Mouse (Mus musculus): ENCODE data around the gene 1700102P08Rik. TPM values are rescaled to one million over a fixed set of nuclear protein-coding genes. Genes with fewer than 3 reads are reported as not detected.

The 1700102P08Rik gene
- 0.40 and 0.55 TPM in 2 replicates for polyA plus RNA-seq (2016; fragmentation: Nextera tagmentation; extraction: Ambion mirVana)

GRCm38 (mm10) chr9:108392676-108393075 is at the start of gene 1700102P08Rik:
1700102P08Rik (plus strand) TSS chr9:108392805.
- Histone ChIP-seq H3K9ac (no peak within 1 kb of the TSS), H3K27me3 (replicated peaks) (no peaks in the 10 kb centered on the region), H3K4me1 (replicated peaks) (no peaks in the 10 kb centered on the region), H3K27ac (ENCODE audit: poor library complexity, severe bottlenecking) (no peak within 1 kb of the TSS), H3K36me3 (peaks cover 69% of the 10 kb centered on the region), H3K4me2 (no peak within 1 kb of the TSS), H3K9me3 (replicated peaks) (no peaks in the 10 kb centered on the region), H3K4me3 (no peak within 1 kb of the TSS)
- ATAC-seq (ENCODE audit: insufficient number of reproducible peaks, low FRiP score), result no peak
- WGBS, result 70% methylated on average over 18 of the region's 18 CpGs

GRCm38 (mm10) chr9:108343331-108343730 is 49.3 kb upstream of the 1700102P08Rik start:
- Histone ChIP-seq H3K4me3 (no peak overlapping the region), H3K36me3 (peaks cover 3% of the 10 kb centered on the region; the same call in 1 of the 2 replicates), H3K27ac (ENCODE audit: poor library complexity, severe bottlenecking) (no peak overlapping the region), H3K27me3 (replicated peaks) (no peaks in the 10 kb centered on the region), H3K9me3 (replicated peaks) (no peaks in the 10 kb centered on the region), H3K4me1 (replicated peaks) (peaks cover 25% of the 10 kb centered on the region), H3K4me2 (no peak overlapping the region), H3K9ac (peak overlapping the region; percentile 17; the same call in 1 of the 2 replicates)
- ATAC-seq (ENCODE audit: insufficient number of reproducible peaks, low FRiP score), result no peak
- WGBS, result 84% methylated on average over 3 of the region's 3 CpGs

- 84% methylated on average over 1 of the region's 1 CpGs for WGBS
- peaks cover 27% of the 10 kb centered on the region for H3K4me1 ChIP-seq (replicated peaks)
- no peak overlapping the region for H3K4me2 ChIP-seq
- no peak overlapping the region for H3K4me3 ChIP-seq
- H3K9ac ChIP-seq, result no peak overlapping the region
- H3K27ac ChIP-seq (ENCODE audit: poor library complexity, severe bottlenecking), result no peak overlapping the region
- H3K36me3 ChIP-seq, result peaks cover 3% of the 10 kb centered on the region; the same call in 1 of the 2 replicates
- no peaks in the 10 kb centered on the region for H3K27me3 ChIP-seq (replicated peaks)
- H3K9me3 ChIP-seq (replicated peaks), result no peaks in the 10 kb centered on the region
- ATAC-seq (ENCODE audit: insufficient number of reproducible peaks, low FRiP score), result no peak
These were observed 48.8 kb upstream of the 1700102P08Rik start for GRCm38 (mm10) chr9:108343835-108344234.

- Histone ChIP-seq H3K4me2 (no peak overlapping the region), H3K4me3 (no peak overlapping the region), H3K4me1 (replicated peaks) (peaks cover 34% of the 10 kb centered on the region), H3K36me3 (peaks cover 3% of the 10 kb centered on the region; the same call in 1 of the 2 replicates), H3K9ac (no peak overlapping the region), H3K9me3 (replicated peaks) (no peaks in the 10 kb centered on the region), H3K27me3 (replicated peaks) (no peaks in the 10 kb centered on the region), H3K27ac (ENCODE audit: poor library complexity, severe bottlenecking) (no peak overlapping the region)
- WGBS, result 74% methylated on average over 4 of the region's 4 CpGs
- no peak for ATAC-seq (ENCODE audit: insufficient number of reproducible peaks, low FRiP score)
These were observed 48.1 kb upstream of the 1700102P08Rik start for GRCm38 (mm10) chr9:108344471-108344870.

- H3K27ac ChIP-seq (ENCODE audit: poor library complexity, severe bottlenecking), result peak overlapping the region; percentile 94
- H3K9me3 ChIP-seq (replicated peaks), result no peaks in the 10 kb centered on the region
- no peak for ATAC-seq (ENCODE audit: insufficient number of reproducible peaks, low FRiP score)
- H3K4me2 ChIP-seq, result peak overlapping the region; percentile 91
- peaks cover 21% of the 10 kb centered on the region for H3K4me1 ChIP-seq (replicated peaks)
- H3K4me3 ChIP-seq, result peak overlapping the region; percentile 78
- peak overlapping the region; percentile 87 for H3K9ac ChIP-seq
- 8% methylated on average over 11 of the region's 11 CpGs for WGBS
- peaks cover 25% of the 10 kb centered on the region for H3K36me3 ChIP-seq
- H3K27me3 ChIP-seq (replicated peaks), result no peaks in the 10 kb centered on the region
These were observed 45.6 kb upstream of the 1700102P08Rik start for GRCm38 (mm10) chr9:108347024-108347423.

GRCm38 (mm10) chr9:108347540-108348289 is 44.9 kb upstream of the 1700102P08Rik start, which contains the start of gene Usp4:
Usp4 (plus strand) TSS chr9:108347853.
- Histone ChIP-seq H3K36me3 (peaks cover 32% of the 10 kb centered on the region), H3K4me1 (replicated peaks) (peaks cover 21% of the 10 kb centered on the region), H3K27ac (ENCODE audit: poor library complexity, severe bottlenecking) (peak within 1 kb of the TSS; percentile 94), H3K9ac (peak within 1 kb of the TSS; percentile 87), H3K4me2 (peak within 1 kb of the TSS; percentile 91), H3K9me3 (replicated peaks) (no peaks in the 10 kb centered on the region), H3K4me3 (peak within 1 kb of the TSS; percentile 78), H3K27me3 (replicated peaks) (no peaks in the 10 kb centered on the region)
- under 1% methylated on average over 74 of the region's 75 CpGs for WGBS
- ATAC-seq (ENCODE audit: insufficient number of reproducible peaks, low FRiP score), result peak; percentile 96

- H3K36me3 ChIP-seq, result peaks cover 38% of the 10 kb centered on the region
- no peaks in the 10 kb centered on the region for H3K9me3 ChIP-seq (replicated peaks)
- H3K4me2 ChIP-seq, result peak overlapping the region; percentile 91
- ATAC-seq (ENCODE audit: insufficient number of reproducible peaks, low FRiP score), result no peak
- 6% methylated on average over 14 of the region's 14 CpGs for WGBS
- peaks cover 21% of the 10 kb centered on the region for H3K4me1 ChIP-seq (replicated peaks)
- H3K27ac ChIP-seq (ENCODE audit: poor library complexity, severe bottlenecking), result peak overlapping the region; percentile 94
- peak overlapping the region; percentile 87 for H3K9ac ChIP-seq
- peak overlapping the region; percentile 78 for H3K4me3 ChIP-seq
- no peaks in the 10 kb centered on the region for H3K27me3 ChIP-seq (replicated peaks)
These were observed 44.3 kb upstream of the 1700102P08Rik start for GRCm38 (mm10) chr9:108348290-108348680.

- H3K4me3 ChIP-seq, result no peak overlapping the region
- ATAC-seq (ENCODE audit: insufficient number of reproducible peaks, low FRiP score), result no peak
- H3K36me3 ChIP-seq, result peaks cover 52% of the 10 kb centered on the region
- no peaks in the 10 kb centered on the region for H3K9me3 ChIP-seq (replicated peaks)
- H3K9ac ChIP-seq, result no peak overlapping the region
- 83% methylated on average over 4 of the region's 4 CpGs for WGBS
- no peak overlapping the region for H3K27ac ChIP-seq (ENCODE audit: poor library complexity, severe bottlenecking)
- peak overlapping the region; percentile 91; the same call in 1 of the 2 replicates for H3K4me2 ChIP-seq
- no peaks in the 10 kb centered on the region for H3K27me3 ChIP-seq (replicated peaks)
- H3K4me1 ChIP-seq (replicated peaks), result peaks cover 21% of the 10 kb centered on the region
These were observed 42.9 kb upstream of the 1700102P08Rik start for GRCm38 (mm10) chr9:108349727-108350126.

GRCm38 (mm10) chr9:108378234-108378633 is 14.4 kb upstream of the 1700102P08Rik start:
- Histone ChIP-seq H3K9ac (no peak overlapping the region), H3K4me1 (replicated peaks) (peaks cover 7% of the 10 kb centered on the region), H3K4me2 (no peak overlapping the region), H3K27ac (ENCODE audit: poor library complexity, severe bottlenecking) (no peak overlapping the region), H3K4me3 (no peak overlapping the region), H3K36me3 (peaks cover 94% of the 10 kb centered on the region), H3K9me3 (replicated peaks) (no peaks in the 10 kb centered on the region), H3K27me3 (replicated peaks) (no peaks in the 10 kb centered on the region)
- ATAC-seq (ENCODE audit: insufficient number of reproducible peaks, low FRiP score), result no peak
- WGBS, result 41% methylated on average over 9 of the region's 9 CpGs

GRCm38 (mm10) chr9:108378736-108379135 is 13.9 kb upstream of the 1700102P08Rik start:
- ATAC-seq (ENCODE audit: insufficient number of reproducible peaks, low FRiP score), result no peak
- Histone ChIP-seq H3K9ac (no peak overlapping the region), H3K27me3 (replicated peaks) (no peaks in the 10 kb centered on the region), H3K4me2 (no peak overlapping the region), H3K4me1 (replicated peaks) (peaks cover 7% of the 10 kb centered on the region), H3K36me3 (peaks cover 94% of the 10 kb centered on the region), H3K4me3 (no peak overlapping the region), H3K27ac (ENCODE audit: poor library complexity, severe bottlenecking) (no peak overlapping the region), H3K9me3 (replicated peaks) (no peaks in the 10 kb centered on the region)
- 69% methylated on average over 5 of the region's 5 CpGs for WGBS

- H3K27ac ChIP-seq (ENCODE audit: poor library complexity, severe bottlenecking), result no peak overlapping the region
- no peak for ATAC-seq (ENCODE audit: insufficient number of reproducible peaks, low FRiP score)
- H3K4me3 ChIP-seq, result no peak overlapping the region
- no peaks in the 10 kb centered on the region for H3K9me3 ChIP-seq (replicated peaks)
- H3K4me1 ChIP-seq (replicated peaks), result peaks cover 7% of the 10 kb centered on the region
- no peak overlapping the region for H3K4me2 ChIP-seq
- peaks cover 94% of the 10 kb centered on the region for H3K36me3 ChIP-seq
- 64% methylated on average over 4 of the region's 4 CpGs for WGBS
- no peak overlapping the region for H3K9ac ChIP-seq
- H3K27me3 ChIP-seq (replicated peaks), result no peaks in the 10 kb centered on the region
These were observed 13.3 kb upstream of the 1700102P08Rik start for GRCm38 (mm10) chr9:108379294-108379693.
